Mouse (Mus musculus): ENCODE results near the gene Asb2. TPM values are rescaled to one million over a fixed set of nuclear protein-coding genes. Genes with fewer than 3 reads are reported as not detected.
A peak's percentile ranks its signal among the peaks of the same experiment; 100 is the strongest.

The Asb2 gene
- polyA plus RNA-seq, 1 experiment = 3.6 TPM

GRCm38 (mm10) chr12:103389348-103389727 is 33.5 kb upstream of the Asb2 start:
- no peak for TF ChIP-seq POLR2A (IDR thresholded peaks at IDR 0.05; ENCODE audit: control insufficient read depth, low read depth, low read length)
- no peak for TF ChIP-seq CTCF (IDR thresholded peaks at IDR 0.05; ENCODE audit: control insufficient read depth, insufficient read depth, insufficient replicate concordance, low read depth, low read length)
- Histone ChIP-seq H3K36me3 (ENCODE audit: control insufficient read depth, insufficient read depth, low read length) (no peaks in the 10 kb centered on the region), H3K27me3 (ENCODE audit: control insufficient read depth, insufficient read depth, low read length) (no peaks in the 10 kb centered on the region), H3K4me1 (ENCODE audit: control insufficient read depth, insufficient read depth, low read length) (peaks cover 4% of the 10 kb centered on the region; the same call in 1 of the 2 replicates), H3K27ac (ENCODE audit: control insufficient read depth, insufficient read depth, low read depth, low read length) (no peak overlapping the region), H3K4me3 (ENCODE audit: control insufficient read depth, low read depth, low read length) (peak overlapping the region; percentile 96)

DNA sequence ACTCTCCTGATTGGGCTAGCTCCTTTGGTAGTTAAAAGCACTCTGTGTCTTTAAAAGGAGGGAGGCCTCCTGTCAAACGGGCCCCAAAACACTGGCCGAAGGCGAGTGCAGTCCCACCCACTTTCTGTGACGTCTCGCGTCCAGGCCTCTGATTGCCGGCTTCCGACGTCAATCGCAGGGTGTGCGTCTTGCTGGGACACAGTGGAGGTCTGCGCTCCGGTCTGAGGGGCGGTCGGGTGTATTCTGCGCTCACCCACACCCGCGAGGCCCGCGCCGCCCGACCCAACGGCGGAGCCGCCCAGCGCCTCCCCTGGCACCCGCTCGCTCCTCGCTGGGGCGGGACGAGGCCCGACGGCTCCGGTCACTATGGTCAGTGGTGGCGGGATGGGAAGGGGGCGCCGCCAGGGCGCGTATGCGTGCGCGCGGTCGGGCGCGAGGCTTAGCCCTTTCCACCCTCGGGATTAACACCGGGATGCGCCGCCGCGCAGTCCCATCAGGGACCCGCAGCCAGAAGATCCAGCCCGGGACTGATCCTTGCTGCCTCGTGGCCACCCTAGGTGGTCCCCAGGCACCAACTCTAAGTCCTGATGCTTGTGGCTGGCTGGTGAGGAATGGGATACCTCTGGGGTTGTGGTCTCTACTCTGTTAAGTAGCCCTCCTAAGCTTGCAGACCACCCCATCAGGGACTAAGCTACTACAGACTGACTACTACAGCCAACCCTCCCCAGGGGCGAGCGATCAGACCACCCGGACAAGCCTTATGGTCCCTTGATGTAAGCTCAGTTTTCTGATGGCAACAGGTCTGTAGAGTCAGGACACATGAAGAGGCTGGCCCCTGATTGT is 32.9 kb upstream of the Asb2 start, which contains the start of gene Otub2:
Gene Otub2 (plus strand): TSS at position 178 of the 843 bp plus-strand sequence.
- Histone ChIP-seq H3K4me3 (ENCODE audit: control insufficient read depth, low read depth, low read length) (peak within 1 kb of the TSS; percentile 96), H3K27ac (ENCODE audit: control insufficient read depth, insufficient read depth, low read depth, low read length) (peak within 1 kb of the TSS; percentile 67), H3K36me3 (ENCODE audit: control insufficient read depth, insufficient read depth, low read length) (no peaks in the 10 kb centered on the region), H3K27me3 (ENCODE audit: control insufficient read depth, insufficient read depth, low read length) (no peaks in the 10 kb centered on the region), H3K4me1 (ENCODE audit: control insufficient read depth, insufficient read depth, low read length) (peaks cover 4% of the 10 kb centered on the region; the same call in 1 of the 2 replicates)
- TF ChIP-seq POLR2A (IDR thresholded peaks at IDR 0.05; ENCODE audit: control insufficient read depth, low read depth, low read length) (peak; percentile 86), CTCF (IDR thresholded peaks at IDR 0.05; ENCODE audit: control insufficient read depth, insufficient read depth, insufficient replicate concordance, low read depth, low read length) (no peak)

GRCm38 (mm10) chr12:103380226-103380625 is 24.4 kb upstream of the Asb2 start:
- no peak for TF ChIP-seq POLR2A (IDR thresholded peaks at IDR 0.05; ENCODE audit: control insufficient read depth, low read depth, low read length)
- no peak for TF ChIP-seq CTCF (IDR thresholded peaks at IDR 0.05; ENCODE audit: control insufficient read depth, insufficient read depth, insufficient replicate concordance, low read depth, low read length)
- Histone ChIP-seq H3K36me3 (ENCODE audit: control insufficient read depth, insufficient read depth, low read length) (no peaks in the 10 kb centered on the region), H3K27me3 (ENCODE audit: control insufficient read depth, insufficient read depth, low read length) (no peaks in the 10 kb centered on the region), H3K4me3 (ENCODE audit: control insufficient read depth, low read depth, low read length) (no peak overlapping the region), H3K4me1 (ENCODE audit: control insufficient read depth, insufficient read depth, low read length) (no peaks in the 10 kb centered on the region), H3K27ac (ENCODE audit: control insufficient read depth, insufficient read depth, low read depth, low read length) (no peak overlapping the region)

- Histone ChIP-seq H3K4me1 (ENCODE audit: control insufficient read depth, insufficient read depth, low read length) (no peaks in the 10 kb centered on the region), H3K4me3 (ENCODE audit: control insufficient read depth, low read depth, low read length) (no peak overlapping the region), H3K36me3 (ENCODE audit: control insufficient read depth, insufficient read depth, low read length) (no peaks in the 10 kb centered on the region), H3K27ac (ENCODE audit: control insufficient read depth, insufficient read depth, low read depth, low read length) (no peak overlapping the region), H3K27me3 (ENCODE audit: control insufficient read depth, insufficient read depth, low read length) (no peaks in the 10 kb centered on the region)
- no peak for TF ChIP-seq POLR2A (IDR thresholded peaks at IDR 0.05; ENCODE audit: control insufficient read depth, low read depth, low read length)
- TF ChIP-seq CTCF (IDR thresholded peaks at IDR 0.05; ENCODE audit: control insufficient read depth, insufficient read depth, insufficient replicate concordance, low read depth, low read length) = no peak
Observed at GRCm38 (mm10) chr12:103376774-103377173, 21.0 kb upstream of the Asb2 start.

DNA sequence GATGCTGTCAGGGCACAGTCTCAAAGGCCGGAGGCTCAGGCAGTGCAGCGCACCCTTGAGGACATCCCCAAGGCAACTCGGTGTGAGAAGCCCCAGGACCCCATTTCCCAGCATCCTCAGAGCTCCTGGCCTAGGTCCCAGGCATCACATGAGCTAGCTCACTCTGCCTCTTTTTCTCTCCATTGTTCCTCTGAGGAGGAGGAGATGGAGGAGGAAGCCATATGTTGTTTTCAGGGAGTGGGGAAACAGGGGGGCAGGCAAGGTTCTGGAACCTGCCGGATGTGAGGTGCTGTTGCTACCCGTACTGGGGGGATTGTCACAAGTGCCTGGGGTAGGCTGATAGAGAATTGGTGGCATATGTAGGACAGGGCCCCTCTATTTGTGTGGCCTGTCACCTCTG is 20.3 kb upstream of the Asb2 start:
- Histone ChIP-seq H3K4me3 (ENCODE audit: control insufficient read depth, low read depth, low read length) (no peak overlapping the region), H3K4me1 (ENCODE audit: control insufficient read depth, insufficient read depth, low read length) (no peaks in the 10 kb centered on the region), H3K27ac (ENCODE audit: control insufficient read depth, insufficient read depth, low read depth, low read length) (no peak overlapping the region), H3K36me3 (ENCODE audit: control insufficient read depth, insufficient read depth, low read length) (no peaks in the 10 kb centered on the region), H3K27me3 (ENCODE audit: control insufficient read depth, insufficient read depth, low read length) (no peaks in the 10 kb centered on the region)
- TF ChIP-seq CTCF (IDR thresholded peaks at IDR 0.05; ENCODE audit: control insufficient read depth, insufficient read depth, insufficient replicate concordance, low read depth, low read length) (no peak), POLR2A (IDR thresholded peaks at IDR 0.05; ENCODE audit: control insufficient read depth, low read depth, low read length) (no peak)

DNA sequence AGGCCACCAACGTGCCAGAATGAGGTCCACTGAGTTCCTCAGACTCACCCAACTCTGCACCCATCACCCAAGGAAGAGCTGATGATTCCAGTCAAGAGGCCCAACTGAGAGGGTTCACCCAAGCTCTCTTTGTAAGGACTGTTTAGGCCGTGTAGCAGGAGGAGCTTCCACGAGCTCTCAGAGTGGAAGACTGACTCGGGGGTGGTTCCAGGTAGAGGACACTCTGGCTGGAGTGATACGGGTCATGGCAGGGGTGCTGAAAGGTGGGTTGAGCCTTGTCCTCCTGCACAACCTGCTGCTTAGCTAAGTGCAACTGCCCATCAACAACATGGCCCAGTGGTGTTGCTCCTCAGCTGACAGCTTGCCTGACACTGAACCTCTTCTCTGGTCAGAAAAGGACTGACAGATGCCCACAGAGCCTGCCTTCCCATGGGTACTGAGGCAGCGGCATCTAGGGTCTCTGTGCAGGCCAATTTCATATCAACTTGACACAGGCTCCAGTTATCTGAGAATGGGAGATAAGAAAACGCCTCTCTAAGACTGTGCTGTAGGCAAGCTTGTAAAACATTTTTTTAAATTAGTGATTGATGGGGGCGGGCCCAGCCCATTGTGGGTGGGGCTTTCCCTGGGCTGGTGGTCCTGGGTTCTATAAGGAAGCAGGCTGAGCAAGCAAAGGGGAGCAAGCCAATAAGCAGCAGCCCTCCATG is 17.9 kb upstream of the Asb2 start:
- Histone ChIP-seq H3K4me1 (ENCODE audit: control insufficient read depth, insufficient read depth, low read length) (0 out of 2 replicates have a peak, but pooled peaks cover under 1% of the 10 kb centered on the region), H3K36me3 (ENCODE audit: control insufficient read depth, insufficient read depth, low read length) (no peaks in the 10 kb centered on the region), H3K4me3 (ENCODE audit: control insufficient read depth, low read depth, low read length) (no peak overlapping the region), H3K27me3 (ENCODE audit: control insufficient read depth, insufficient read depth, low read length) (no peaks in the 10 kb centered on the region), H3K27ac (ENCODE audit: control insufficient read depth, insufficient read depth, low read depth, low read length) (no peak overlapping the region)
- TF ChIP-seq POLR2A (IDR thresholded peaks at IDR 0.05; ENCODE audit: control insufficient read depth, low read depth, low read length) = no peak
- TF ChIP-seq CTCF (IDR thresholded peaks at IDR 0.05; ENCODE audit: control insufficient read depth, insufficient read depth, insufficient replicate concordance, low read depth, low read length) = no peak

DNA sequence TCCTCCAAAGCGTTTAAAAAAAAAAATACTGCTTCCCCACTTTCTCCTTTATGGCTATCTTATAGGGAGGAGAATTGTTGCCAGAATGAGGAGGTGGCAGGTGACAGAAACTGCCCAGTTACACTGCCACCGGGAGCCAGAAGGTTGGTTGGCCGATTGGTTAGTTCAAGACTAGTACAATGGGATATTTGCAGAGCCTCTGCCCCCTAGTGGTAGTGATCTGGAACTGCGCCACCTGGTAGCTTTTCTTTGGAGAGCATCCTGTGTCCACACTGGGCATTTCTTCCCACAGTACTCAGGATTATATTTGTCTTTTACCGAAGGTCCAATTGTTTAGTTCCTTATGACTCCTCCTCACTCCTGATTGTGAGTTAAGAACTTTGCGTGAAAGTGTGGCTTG is 15.9 kb upstream of the Asb2 start:
- Histone ChIP-seq H3K36me3 (ENCODE audit: control insufficient read depth, insufficient read depth, low read length) (no peaks in the 10 kb centered on the region), H3K27ac (ENCODE audit: control insufficient read depth, insufficient read depth, low read depth, low read length) (no peak overlapping the region), H3K27me3 (ENCODE audit: control insufficient read depth, insufficient read depth, low read length) (no peaks in the 10 kb centered on the region), H3K4me1 (ENCODE audit: control insufficient read depth, insufficient read depth, low read length) (peaks cover 18% of the 10 kb centered on the region), H3K4me3 (ENCODE audit: control insufficient read depth, low read depth, low read length) (no peak overlapping the region)
- no peak for TF ChIP-seq POLR2A (IDR thresholded peaks at IDR 0.05; ENCODE audit: control insufficient read depth, low read depth, low read length)
- peak; percentile 87 for TF ChIP-seq CTCF (IDR thresholded peaks at IDR 0.05; ENCODE audit: control insufficient read depth, insufficient read depth, insufficient replicate concordance, low read depth, low read length)
